Mouse (Mus musculus) testis, postnatal 14 days (tissue): ENCODE results near the gene Gm7075.
"Not testable (repeated sequence)": the region's sequence is repeated elsewhere in the genome, so short reads cannot be mapped to it uniquely, and the experiment has no call there.

Source experiments
- DNase-seq: peaks from one replicate; pipeline ENCODE4 v3.0.0; 2021; ENCODE audit warnings: low spot score

Gm7075 gene

DNA sequence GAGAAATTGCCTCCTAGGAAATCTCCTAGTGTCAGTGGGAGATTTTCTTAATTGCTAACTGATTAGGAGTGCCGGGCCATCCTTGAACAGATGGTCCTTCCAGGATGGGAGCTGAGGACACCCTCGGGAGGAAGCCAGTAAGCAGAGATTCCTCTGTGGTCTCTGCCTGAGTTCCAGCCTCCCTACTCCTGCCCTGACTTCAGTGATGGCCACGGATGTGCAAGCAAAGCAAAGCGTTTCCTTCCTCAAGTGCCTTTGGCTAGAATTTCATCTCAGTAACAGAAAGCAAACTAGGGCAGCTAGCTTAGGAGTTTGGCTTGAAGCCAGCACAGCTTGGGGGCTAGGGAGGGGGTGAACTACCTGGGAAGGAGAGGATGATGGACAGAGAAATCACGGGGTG is 4.5 kb downstream of the Gm7075 start:
- DNase-seq = no peak

DNA sequence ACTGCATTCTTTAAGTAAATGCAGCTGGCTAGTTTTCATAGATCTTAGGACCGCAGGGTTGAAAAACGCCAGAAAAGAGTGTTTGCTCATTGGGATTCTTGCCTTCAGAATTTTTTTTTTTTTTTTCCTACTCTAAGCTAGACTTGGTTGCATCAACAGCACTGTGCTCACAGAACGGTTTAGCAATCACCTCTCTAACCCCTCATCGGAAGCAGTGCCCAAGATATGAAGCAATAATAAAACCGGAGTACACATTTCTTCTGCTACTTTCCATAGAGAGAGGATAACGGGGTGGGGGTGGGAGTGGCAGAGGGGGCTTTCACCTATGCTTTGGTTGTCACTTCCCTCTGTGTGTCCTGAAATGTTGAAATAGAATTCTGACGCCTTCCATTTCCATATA is 5.7 kb downstream of the Gm7075 start:
- no peak for DNase-seq

DNA sequence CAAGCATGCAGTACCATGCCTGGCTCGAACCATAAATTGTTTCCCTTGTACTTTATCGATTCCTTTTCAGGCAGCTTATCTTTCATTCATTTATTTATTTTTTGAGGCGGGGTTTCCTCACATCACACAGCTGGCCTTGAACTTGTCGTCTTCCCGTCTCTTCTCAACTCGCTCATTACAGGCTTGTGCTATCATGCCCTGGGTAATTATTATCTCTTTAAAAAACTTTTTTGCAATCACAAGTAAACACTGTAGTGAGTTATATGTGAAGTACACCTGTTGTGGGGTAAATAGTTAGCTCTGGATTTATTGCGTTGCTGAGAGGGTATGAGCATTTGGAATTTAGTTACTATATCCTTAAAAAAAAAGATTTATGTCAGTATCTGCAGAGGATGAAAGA is 6.3 kb downstream of the Gm7075 start:
- no peak for DNase-seq

DNA sequence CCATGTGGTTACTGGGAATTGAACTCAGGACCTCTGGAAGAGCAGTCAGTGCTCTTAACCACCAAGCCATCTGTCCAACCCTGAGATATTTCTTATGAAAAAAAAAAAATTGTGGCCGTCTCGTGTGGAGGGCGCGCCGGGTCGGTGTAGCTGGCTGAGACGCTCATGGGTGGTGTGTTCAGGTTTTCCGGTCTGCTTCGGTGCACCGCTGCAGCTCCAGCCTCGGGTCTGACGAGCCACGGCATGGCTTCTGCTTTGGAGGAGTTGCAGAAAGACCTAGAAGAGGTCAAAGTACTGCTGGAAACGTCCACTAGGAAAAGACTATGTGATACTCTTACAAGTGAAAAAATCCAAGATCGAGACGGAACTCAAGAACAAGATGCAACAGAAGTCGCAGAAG is 8.8 kb downstream of the Gm7075 start:
- no peak for DNase-seq

DNA sequence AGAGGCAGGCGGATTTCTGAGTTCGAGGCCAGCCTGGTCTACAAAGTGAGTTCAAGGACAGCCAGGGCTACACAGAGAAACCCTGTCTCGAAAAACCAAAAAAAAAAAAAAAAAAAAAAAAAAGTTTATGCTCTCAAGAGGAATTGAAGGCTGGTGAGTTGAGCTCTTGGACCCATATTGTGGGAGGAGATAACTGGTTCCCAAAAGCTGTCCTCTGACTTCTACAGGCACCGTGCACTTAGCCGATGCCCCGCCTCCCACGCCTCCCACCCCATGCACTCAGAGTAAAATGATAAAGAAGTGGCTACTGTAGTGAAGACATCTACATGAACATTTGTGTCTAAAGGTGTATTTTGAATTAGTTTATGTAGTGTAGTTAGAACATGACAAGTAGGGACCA is 9.9 kb downstream of the Gm7075 start:
- not testable (repeated sequence) for DNase-seq

DNA sequence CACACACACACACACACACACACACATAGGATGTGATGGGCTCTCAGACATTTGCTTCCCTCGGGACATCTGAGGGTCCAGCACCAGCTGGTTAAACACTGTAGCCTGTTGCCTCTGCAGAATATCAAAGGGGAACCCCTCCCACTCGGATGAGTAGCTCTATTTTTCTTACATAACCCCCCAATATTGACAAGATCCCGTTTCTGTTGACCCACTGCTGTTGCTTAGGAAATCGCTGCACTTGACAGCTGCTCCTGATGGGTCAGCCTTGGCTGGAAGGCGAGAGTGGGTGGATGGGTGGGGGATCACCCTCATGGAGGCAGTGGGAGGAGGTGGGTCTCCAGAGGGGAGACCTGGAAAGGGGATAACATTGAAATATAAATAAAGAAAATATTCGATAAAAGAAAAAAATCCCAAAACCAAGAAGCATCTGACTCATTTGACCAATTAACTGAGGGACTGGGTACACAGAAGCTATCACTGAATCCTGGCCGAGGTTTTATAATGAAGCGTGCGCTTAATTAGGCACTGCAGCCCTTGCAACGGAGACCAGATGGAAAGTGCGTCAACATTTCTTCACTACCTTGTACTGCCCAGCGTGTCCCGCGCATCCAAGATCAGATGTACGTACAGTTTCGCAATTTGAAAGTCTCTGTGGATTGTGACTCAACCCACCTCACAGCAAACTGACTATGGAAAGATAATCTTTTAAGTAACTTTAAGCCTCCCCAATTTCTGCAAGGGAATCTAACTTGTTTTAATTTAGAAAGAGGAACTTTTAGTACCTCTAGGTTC is 11.2 kb downstream of the Gm7075 start:
- DNase-seq = no peak

DNA sequence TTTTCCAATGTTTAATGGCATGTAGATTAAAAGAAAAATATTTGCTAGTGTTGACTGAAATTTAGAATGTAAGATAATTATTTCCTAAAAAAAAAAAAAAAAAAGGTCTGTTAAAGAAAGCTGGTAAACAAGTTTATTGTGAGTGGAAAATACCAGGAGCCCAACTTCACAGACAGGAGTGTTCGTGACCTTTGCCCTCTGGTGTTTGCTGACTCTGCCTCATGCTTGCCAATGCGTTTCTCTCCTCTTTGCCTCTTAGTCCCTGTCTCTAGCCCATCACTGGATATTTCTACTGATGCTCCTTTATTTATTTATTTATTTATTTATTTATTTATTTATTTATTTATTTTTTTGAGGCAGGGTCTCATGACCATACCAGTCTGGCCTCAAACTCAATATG is 18.0 kb downstream of the Gm7075 start:
- no peak for DNase-seq

DNA sequence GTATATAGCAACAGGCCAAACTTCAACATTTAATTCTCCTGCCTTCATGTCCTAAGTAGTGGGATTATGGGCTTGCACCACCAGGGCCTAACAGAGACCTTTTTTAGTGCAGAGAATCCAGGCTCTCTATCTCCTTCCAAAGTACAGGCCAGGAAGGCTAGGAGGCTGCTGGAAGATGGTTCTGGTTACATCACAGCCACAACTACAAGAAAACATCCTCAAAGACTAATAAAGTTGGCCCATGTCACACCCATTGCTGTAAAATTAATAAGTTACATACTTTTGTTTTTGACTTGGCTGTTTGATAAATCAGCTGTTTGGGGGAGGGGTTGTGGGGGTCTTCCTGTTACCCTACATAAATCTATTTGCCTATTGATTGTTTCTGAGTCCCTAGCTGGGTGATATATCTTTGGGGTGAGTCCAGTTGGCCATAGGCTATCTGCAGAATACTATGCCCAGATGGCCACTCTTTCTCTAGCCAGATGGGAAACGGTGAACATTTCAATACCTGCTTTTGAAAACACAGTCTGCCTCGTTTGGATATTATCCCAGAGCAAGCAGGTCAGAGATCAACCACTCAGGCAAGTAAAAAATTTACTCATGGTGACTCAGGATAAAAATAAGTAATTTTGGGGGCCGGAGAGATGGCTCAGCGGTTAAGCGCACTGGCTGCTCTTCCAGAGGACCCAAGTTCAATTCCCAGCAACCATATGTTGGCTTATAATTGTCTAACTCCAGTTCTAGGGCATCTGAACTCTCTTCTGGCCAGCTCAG is 18.7 kb downstream of the Gm7075 start:
- DNase-seq = no peak

DNA sequence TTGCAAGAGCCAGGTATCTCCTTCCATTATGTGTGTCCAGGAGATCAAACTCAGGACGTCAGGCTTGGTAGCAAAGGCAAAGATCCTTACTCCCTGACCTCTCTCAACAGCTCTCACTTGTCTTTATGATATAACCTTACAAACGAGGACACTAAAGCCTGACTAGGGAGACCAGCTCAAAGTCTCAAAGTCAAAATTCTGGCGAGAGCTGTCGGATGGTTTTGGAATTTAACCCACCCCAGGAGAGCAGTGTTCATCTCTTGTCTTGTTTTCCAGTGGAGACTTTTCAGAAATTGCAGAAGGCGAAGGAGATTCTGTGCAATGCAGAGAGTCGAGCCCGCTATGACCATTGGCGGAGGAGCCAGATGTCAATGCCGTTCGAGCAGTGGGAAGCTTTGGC is 24.6 kb downstream of the Gm7075 start:
- no peak for DNase-seq

DNA sequence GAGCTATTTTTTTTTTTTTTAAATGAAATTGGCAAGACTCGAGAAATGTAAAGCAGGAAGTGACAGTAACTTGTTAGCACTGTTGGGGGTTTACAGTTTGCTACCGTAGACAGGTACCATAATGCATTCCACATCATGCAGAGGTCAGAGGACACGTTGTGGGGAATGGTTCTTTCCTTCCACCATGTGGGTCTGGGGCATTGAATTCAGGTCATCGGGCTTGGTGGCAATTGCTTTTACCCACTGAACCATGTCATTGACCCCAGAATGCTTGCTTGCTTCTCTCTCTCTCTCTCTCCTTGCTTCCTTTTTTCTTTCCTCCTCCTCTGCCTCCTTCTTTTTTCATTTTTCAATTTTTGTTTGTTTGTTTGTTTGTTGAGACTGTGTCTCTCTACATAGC is 32.6 kb downstream of the Gm7075 start:
- DNase-seq = no peak

DNA sequence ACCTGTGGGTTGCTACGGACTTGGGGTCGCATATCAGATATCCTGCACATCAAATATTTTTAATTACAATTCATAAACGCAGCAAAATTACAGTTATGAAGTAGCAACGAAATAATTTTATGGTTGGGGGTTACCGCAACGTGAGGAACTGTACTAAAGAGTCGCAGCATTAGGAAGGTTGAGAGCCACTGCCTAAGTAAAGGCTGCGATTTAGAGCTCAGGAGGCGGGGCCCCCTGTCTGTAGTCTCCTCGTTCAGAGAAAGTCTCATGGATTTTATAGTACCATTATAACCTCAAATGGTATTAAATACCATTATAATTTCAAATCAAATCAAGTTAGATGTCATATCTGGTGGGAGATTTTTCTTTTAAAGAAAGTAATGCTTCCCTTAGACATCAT is 34.6 kb downstream of the Gm7075 start:
- no peak for DNase-seq

DNA sequence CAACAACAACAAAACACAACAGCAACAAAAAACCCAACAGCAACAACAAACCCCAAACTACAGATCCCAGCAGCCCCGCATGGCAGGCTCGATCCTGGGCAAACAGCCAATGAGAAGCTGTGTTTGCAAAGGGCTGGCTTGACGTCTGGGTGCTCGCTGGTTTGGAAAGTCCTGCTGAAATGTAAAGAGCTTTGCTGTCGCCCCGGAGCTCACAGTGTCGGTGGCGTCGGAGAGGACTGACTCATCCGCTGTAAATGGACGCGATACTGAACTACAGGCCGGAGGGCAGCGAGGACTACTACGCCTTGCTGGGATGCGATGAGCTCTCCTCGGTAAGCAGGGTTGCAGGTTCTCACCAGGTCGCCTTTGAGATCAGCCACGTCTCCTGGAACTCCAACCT is 35.1 kb downstream of the Gm7075 start:
- DNase-seq = peak; percentile 70

DNA sequence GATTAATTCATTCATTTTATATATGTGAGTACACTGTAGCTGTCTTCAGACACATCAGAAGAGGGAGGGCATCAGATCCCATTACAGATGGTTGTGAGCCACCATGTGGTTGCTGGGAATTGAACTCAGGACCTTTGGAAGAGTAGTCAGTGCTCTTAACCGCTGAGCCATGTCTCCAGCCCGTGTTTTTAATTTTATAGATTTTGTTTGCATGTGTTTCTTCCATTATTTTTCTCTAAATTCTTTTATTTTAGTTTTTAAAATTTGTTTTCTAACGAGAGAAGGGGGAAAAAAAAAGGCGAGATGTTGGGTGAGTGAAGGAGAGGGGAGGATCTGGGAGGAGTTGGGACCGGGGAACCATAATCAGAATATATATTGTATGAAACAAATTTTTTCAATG is 35.7 kb downstream of the Gm7075 start:
- not testable (repeated sequence) for DNase-seq

DNA sequence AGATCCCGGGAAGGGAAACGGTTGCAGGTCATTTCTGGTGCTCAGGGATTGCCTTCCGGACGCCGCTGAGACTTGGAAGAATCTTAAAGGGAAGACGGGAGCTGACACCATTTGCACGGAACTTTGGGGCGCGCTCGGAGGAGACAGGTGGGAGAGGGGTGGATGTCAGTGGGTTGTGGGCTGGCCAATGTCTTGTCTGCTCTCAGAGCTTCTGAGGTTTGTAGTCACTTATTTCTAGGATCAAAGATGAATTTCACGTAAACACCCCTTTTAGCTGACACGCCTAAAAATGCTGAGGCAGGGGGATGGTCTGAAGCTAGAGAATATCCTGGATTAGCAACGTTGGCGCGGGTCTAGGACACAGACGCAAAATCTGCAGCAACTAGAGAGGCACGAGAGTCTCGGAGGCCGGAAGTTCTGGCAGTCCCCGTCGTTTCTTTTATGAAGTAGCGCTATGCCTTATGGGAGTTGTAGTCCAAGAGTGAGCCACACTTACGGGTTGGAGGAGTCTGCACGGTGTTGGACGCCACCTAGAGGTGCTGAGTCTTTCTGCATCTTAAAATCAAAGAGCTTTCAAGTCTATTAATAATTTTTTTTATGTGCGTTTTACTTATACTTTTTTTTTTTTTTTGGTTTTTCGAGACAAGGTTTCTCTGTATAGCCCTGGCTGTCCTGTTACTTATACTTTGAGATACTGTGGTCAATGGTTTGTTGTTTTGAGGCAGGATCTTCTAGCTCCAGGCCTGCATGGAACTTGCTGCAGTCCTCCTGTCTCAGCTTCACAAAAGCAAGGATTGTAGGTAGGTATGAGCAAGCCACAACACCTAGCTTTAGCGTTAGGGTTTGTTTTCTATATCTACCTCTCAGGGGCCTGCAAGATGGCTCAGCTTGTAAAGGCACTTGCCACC is 39.0 kb downstream of the Gm7075 start, which contains the start of gene Dnajc12:
Gene Dnajc12, plus strand, starts transcription at position 72 of the 908 bp plus-strand sequence.
- DNase-seq = peak; percentile 86

DNA sequence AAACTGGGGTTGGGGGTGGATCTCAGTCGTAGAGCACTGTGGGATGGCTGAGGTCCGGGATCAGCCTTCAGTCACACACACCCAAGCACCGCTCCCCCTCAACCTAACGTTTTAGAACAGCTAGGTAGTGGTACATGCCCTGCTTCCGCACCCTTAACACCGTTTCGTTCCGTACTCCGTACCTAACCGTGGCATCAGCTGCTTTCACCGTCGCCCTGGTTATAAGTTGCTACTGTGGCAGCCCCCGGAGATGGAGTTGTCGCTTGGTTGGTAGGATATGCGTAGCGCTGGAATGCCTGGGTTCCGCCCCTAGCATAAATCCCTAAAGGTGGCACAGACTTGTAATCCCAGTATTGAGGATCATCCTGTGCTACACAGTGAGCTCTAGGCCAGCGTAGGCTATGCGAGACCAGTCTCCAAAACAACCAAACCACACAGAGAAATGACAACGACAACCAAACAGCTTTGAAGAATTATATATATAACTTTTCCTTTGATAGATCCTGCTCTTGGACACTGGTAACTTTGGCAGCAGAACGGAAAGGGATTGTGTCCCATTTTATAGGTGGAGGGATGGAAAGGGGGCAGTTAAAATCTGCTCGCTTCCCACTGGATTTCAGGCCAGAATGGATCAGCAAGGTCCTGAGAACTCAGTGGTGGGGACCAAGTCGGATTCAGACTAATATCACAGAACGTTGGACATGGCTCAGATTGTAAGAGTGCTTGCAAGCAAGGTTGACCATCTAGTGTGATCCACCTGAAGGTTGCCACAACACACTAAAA is 39.9 kb downstream of the Gm7075 start, which contains the start of gene Sirt1:
Gene Sirt1, minus strand, starts transcription at position 207 of the 783 bp plus-strand sequence.
- no peak for DNase-seq

DNA sequence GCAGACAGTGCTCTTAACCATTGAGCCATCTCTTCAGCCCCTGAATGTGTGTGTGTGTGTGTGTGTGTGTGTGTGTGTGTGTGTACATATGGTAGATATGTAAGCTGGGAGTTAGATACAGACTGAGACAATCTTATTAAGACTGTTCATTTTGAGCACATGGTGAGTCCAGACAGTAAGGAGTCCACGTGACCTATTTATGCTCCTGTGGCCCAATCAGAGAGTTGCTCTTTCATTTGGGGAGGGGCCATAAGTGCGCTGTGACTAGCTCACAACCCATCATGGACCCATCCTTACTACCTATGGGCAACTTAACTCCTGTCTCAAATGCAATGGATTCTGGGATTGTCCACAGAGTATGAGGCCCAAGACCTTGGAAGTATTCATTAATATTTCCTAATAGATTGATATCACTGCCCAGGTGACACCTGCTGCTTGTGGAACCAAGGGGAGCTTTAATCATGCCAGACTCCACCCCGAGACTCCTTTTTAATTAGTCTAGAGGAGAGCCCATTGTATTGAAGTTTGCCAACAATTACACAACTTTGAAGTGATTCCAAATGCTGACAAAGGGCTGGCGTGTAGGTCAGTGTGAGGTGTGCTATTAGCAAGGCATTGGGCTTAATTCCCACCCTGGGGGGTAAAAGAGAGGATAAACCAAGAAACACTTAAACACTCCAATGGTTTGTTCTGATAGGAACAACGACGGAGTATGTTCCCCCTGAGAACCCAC is 42.5 kb downstream of the Gm7075 start:
- DNase-seq = no peak

DNA sequence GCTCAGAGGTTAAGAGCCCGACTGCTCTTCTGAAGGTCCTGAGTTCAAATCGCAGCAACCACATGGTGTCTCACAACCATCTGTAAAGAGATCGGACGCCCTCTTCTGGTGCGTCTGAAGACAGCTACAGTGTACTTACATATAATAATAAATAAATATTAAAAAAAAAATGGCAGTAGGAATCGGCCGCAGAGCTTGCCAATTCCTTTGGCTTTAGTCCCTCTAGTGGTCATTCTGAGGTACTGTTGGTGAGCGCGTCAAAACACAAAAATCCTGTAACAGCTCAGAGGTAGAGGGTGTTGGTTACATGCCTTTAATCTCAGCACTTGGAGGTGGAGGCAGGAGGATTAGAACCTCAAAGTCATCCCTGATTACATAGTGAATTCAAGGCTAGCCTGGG is 44.1 kb downstream of the Gm7075 start:
- DNase-seq = peak; percentile 26

DNA sequence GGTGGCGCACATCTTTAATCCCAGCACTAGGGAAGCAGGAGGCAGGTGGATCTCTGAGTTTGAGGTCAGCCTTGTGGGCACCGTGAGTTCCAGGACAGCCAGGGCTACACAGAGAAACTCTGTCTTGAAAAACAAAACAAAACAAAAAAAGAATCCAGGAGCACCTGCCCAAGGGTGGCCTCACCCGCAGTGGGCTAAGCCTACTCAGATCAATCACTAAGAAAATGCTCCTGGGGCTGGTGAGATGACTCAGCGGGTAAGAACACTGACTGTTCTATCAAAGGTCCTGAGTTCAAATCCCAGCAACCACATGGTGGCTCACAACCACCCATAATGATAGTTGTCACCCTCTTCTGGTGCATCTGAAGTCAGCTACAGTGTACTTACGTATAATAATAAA is 45.3 kb downstream of the Gm7075 start:
- no peak for DNase-seq
